Mouse (Mus musculus) liver, embryonic 13.5 days (tissue): ENCODE measurements around the gene Adora3. TPM values are rescaled to one million over a fixed set of nuclear protein-coding genes. Genes with fewer than 3 reads are reported as not detected.

Experiments
- ATAC-seq: fragments of 200-750 bp; cut with Nextera tagmentation; 2 replicates; pipeline ENCODE4 v1.8.0; 2017; ENCODE audit warnings: low read depth, mild to moderate bottlenecking, moderate number of reproducible peaks, moderate library complexity
- DNase-seq: peaks from one replicate; pipeline ENCODE4 v3.0.0; 2022
- H3K27ac ChIP-seq: fragments of 300-500 bp; sonication (generic); 2 replicates; pipeline ENCODE4 v1.5.1; 2015; ENCODE audit warnings: moderate library complexity, mild to moderate bottlenecking, inconsistent platforms
- H3K27me3 ChIP-seq: fragments of 300-500 bp; sonication (generic); 2 replicates; pipeline ENCODE4 v1.6.1; 2015; ENCODE audit warnings: mild to moderate bottlenecking, inconsistent platforms
- H3K36me3 ChIP-seq: fragments of 300-500 bp; sonication (generic); 2 replicates; pipeline ENCODE4 v1.6.1; 2015; ENCODE audit warnings: mild to moderate bottlenecking, inconsistent platforms
- H3K4me1 ChIP-seq: fragments of 300-500 bp; sonication (generic); replicated peaks from 2 replicates; pipeline ENCODE4 v1.6.1; 2015; ENCODE audit warnings: inconsistent platforms
- H3K4me2 ChIP-seq: fragments of 300-500 bp; sonication (generic); 2 replicates; pipeline ENCODE4 v1.6.1; 2015; ENCODE audit warnings: inconsistent platforms, mild to moderate bottlenecking, moderate library complexity
- H3K4me3 ChIP-seq: fragments of 300-500 bp; sonication (generic); replicated peaks from 2 replicates; pipeline ENCODE4 v1.5.1; 2015; ENCODE audit warnings: mild to moderate bottlenecking, inconsistent platforms
- H3K9ac ChIP-seq: fragments of 300-500 bp; sonication (generic); 2 replicates; pipeline ENCODE4 v1.6.1; 2015; ENCODE audit warnings: mild to moderate bottlenecking, inconsistent platforms
- H3K9me3 ChIP-seq: fragments of 300-500 bp; sonication (generic); replicated peaks from 2 replicates; pipeline ENCODE4 v1.6.1; 2016; ENCODE audit warnings: inconsistent platforms
- WGBS: fragments of 180-500 bp; shearing (Covaris S2); methylation state at CpG from one replicate; pipeline ENCODE4 v1.1.7; 2015; ENCODE audit not compliant: insufficient replicate concordance; 5-methylcytosine and 5-hydroxymethylcytosine counted together
- polyA plus RNA-seq: library from polyadenylated mRNA; unstranded; fragments of >200 nt; fragmentation: Nextera tagmentation; extraction: Ambion mirVana; gene quantifications from 2 replicates; pipeline ENCODE4 v1.2.1, GENCODE M21; 2015

Adora3 gene
- polyA plus RNA-seq, 1 experiment from 2014 or later: 0.44 TPM

DNA sequence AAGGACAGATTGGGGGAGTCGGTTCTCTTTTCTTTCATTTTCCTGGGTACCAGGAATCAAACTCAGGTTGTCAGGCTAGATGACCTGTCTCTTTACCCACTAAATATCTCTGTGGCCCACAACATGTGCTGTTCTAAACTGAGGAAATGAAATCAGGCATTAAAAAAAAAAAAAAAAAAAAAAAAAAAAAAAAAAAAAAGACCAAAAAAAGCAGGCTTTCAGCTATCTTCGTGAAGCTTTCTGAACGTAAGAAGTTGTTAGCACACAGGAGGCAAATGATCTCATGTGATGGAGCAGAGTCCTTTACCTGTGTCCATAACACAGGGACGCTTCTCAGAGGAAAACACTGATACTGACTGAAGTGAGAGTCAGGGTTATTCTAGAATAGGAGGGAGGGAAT lies 65.5 kb downstream of the Adora3 start:
- 77% methylated on average over 4 of the region's 4 CpGs for WGBS
- H3K9ac ChIP-seq: no peak overlapping the region
- H3K4me1 ChIP-seq: peaks cover 13% of the 10 kb centered on the region; the same call in 1 of the 2 replicates
- no peak overlapping the region for H3K27ac ChIP-seq
- DNase-seq: no peak
- H3K9me3 ChIP-seq: no peaks in the 10 kb centered on the region
- no peaks in the 10 kb centered on the region for H3K27me3 ChIP-seq
- H3K36me3 ChIP-seq: peaks cover 23% of the 10 kb centered on the region
- H3K4me2 ChIP-seq: no peak overlapping the region
- no peak for ATAC-seq
- no peak overlapping the region for H3K4me3 ChIP-seq

DNA sequence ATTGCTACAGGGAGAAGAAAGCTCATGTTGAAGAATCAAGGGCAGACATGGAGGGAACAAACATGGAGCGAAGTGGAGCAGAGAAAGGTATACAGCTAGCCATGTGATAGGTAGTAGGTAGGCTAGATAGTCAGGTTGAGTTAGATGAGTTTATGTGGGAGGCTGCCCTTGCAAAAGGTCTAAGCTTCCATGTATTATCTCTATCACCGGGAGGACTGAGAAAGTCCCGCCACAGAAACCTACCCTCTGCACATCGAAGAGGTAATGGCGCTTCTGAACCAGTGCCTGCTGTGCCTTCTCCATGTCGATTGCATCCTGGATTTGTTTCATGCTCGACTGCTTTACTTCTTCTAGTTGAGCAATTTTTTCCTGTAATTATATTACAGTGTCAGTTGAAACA lies 80.7 kb downstream of the Adora3 start:
- H3K9ac ChIP-seq: no peak overlapping the region
- H3K27me3 ChIP-seq: no peaks in the 10 kb centered on the region
- H3K36me3 ChIP-seq: peaks cover 80% of the 10 kb centered on the region
- DNase-seq (no peak), ATAC-seq (no peak)
- WGBS: 87% methylated on average over 7 of the region's 7 CpGs
- no peaks in the 10 kb centered on the region for H3K9me3 ChIP-seq
- H3K27ac ChIP-seq: no peak overlapping the region
- H3K4me3 ChIP-seq: no peak overlapping the region
- no peak overlapping the region for H3K4me2 ChIP-seq
- H3K4me1 ChIP-seq: peaks cover 11% of the 10 kb centered on the region

DNA sequence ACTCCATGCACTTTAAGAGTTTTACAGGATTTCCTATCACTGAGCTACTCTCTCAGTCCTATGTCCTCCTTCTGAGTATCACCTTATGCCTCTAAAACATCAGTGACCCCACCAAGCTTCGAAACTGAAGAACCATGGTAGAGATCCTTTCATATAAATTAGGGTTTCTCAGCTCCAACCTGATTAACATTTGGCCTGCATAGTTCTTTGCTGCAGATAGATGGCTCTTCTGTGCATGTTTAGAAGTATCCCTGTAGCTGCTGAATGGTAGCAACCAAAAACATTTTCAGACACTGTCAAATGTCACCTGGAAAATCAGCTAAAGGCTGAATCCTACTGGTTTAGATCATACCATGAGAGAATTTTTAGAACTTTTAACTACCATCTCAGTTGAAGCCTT lies 86.6 kb downstream of the Adora3 start:
- DNase-seq (no peak), ATAC-seq (no peak)
- no peaks in the 10 kb centered on the region for H3K27me3 ChIP-seq
- peak overlapping the region; percentile 95; the same call in 1 of the 2 replicates for H3K9ac ChIP-seq
- H3K4me2 ChIP-seq: peak overlapping the region; percentile 88
- peak overlapping the region; percentile 96 for H3K4me3 ChIP-seq
- WGBS: 88% methylated on average over 1 of the region's 1 CpGs
- no peak overlapping the region; the same call in 1 of the 2 replicates for H3K27ac ChIP-seq
- H3K36me3 ChIP-seq: peaks cover 54% of the 10 kb centered on the region
- H3K4me1 ChIP-seq: peaks cover 45% of the 10 kb centered on the region
- H3K9me3 ChIP-seq: no peaks in the 10 kb centered on the region

DNA sequence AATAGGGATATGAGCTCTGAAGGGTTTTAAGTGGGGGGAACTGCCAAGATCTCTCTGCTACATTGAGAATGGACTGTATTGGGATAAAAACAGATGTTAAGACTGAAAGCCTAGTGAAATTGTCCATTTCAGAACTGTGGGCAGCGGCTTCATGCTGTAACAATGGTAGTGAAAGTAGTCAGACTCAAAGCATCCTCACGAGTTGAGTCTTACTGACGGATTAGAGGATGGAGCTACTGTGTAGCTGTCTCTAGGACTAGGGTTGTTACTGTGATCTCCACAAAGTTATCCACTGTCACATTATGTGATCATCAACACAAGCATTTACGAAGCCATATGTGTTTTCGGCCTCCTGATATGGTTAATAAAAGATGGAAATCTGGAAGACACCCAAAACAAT lies 87.5 kb downstream of the Adora3 start:
- peaks cover 54% of the 10 kb centered on the region for H3K36me3 ChIP-seq
- peak overlapping the region; percentile 92 for H3K27ac ChIP-seq
- peaks cover 48% of the 10 kb centered on the region for H3K4me1 ChIP-seq
- H3K9ac ChIP-seq: peak overlapping the region; percentile 95
- peak overlapping the region; percentile 88 for H3K4me2 ChIP-seq
- DNase-seq (no peak), ATAC-seq (no peak)
- H3K4me3 ChIP-seq: peak overlapping the region; percentile 96
- 38% methylated on average over 5 of the region's 5 CpGs for WGBS
- no peaks in the 10 kb centered on the region for H3K9me3 ChIP-seq
- H3K27me3 ChIP-seq: no peaks in the 10 kb centered on the region

Other genes with a start within 250 kb of the Adora3 start
- gene Ddx20, start 183.3 kb upstream of the Adora3 start, polyA plus RNA-seq: 24.8 and 28.9 TPM in 2 replicates
- gene Inka2, start 166.3 kb upstream of the Adora3 start, polyA plus RNA-seq: 0.31 and 0.35 TPM in 2 replicates
- gene Rap1a, start 69.5 kb upstream of the Adora3 start, polyA plus RNA-seq: 119 and 149 TPM in 2 replicates
- gene Tmigd3, start within 50 bp of the Adora3 start, polyA plus RNA-seq: 0.18 TPM in 1 of 2 replicates, not detected in the other
- gene I830077J02Rik, start 61.8 kb downstream of the Adora3 start, polyA plus RNA-seq: 2.1 and 3.8 TPM in 2 replicates
- gene Wdr77, start 88.5 kb downstream of the Adora3 start, polyA plus RNA-seq: 65.8 and 69.1 TPM in 2 replicates
- gene Atp5f1, start 89.2 kb downstream of the Adora3 start, polyA plus RNA-seq: 392 and 451 TPM in 2 replicates
- gene Ovgp1, start 102.9 kb downstream of the Adora3 start, polyA plus RNA-seq: 0.71 and 1.3 TPM in 2 replicates
- not detected in 2 replicates for gene Pifo, start 143.8 kb downstream of the Adora3 start, polyA plus RNA-seq
- 0.08 TPM in 1 of 2 replicates, not detected in the other for gene Chil5, start 162.0 kb downstream of the Adora3 start, polyA plus RNA-seq
- gene Chia1, start 242.4 kb downstream of the Adora3 start, polyA plus RNA-seq: not detected in 2 replicates